Mouse (Mus musculus) heart, postnatal 0 days (tissue): ENCODE measurements around the gene Myo1g.

Experiments
- CTCF ChIP-seq: IDR thresholded peaks from 2 replicates; pipeline ENCODE4 v1.5.1; 2016; ENCODE audit warnings: antibody characterized with exemption, control low read depth, low read depth
- EP300 ChIP-seq: IDR thresholded peaks from 2 replicates; pipeline ENCODE4 v1.6.1; 2016; ENCODE audit warnings: antibody characterized with exemption, low read depth

GRCm38 (mm10) chr11:6480681-6481405 lies 39.9 kb downstream of the Myo1g start:
- TF ChIP-seq CTCF (no peak), EP300 (no peak)
